Mouse (Mus musculus) 3134 (cell line): ENCODE results near the gene Chmp2a.

Experiments
- DNase-seq: peaks from one replicate; pipeline ENCODE4 v3.0.0-alpha.2; 2011; ENCODE audit warnings: low spot score; ENCODE audit not compliant: insufficient read length; ENCODE audit errors: extremely low read depth

Gene Chmp2a

DNA sequence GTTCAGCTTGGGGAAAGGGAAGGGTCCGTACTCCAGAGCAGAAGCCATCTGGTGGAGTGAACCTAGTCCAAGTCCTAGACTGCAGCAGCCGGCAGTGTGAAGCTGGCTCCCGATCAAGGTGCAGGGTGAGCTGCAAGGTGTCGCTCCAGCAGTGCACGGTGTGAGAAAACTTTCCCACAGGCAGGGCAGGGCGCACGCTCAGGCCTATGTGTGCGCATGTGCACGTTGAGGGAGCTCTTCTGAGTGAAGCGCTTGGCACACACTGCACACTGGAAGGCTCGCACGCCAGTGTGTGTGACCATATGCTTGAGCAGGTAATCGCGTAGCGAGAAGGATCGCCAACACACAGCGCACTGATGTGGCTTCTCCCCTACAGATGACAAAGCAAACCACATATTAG is 28.6 kb downstream of the Chmp2a start:
- no peak for DNase-seq

DNA sequence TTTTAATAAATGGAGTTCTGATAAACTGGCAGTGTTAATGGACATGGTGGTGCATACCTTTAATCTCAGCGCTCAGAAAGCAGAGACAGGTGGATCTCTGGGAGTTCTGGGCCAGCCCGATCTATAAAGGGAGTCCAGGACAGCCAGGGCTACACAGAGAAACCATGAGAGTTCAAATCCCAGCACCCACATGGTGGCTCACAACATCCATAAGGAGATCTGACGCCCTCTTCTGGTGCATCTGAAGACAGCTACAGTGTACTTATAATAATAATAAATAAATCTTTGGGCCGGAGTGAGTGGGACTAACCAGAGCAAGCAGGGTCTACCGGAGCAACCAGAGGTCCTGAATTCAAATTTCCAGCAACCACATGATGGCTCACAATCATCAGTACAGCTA is 31.2 kb downstream of the Chmp2a start:
- DNase-seq, result no peak

DNA sequence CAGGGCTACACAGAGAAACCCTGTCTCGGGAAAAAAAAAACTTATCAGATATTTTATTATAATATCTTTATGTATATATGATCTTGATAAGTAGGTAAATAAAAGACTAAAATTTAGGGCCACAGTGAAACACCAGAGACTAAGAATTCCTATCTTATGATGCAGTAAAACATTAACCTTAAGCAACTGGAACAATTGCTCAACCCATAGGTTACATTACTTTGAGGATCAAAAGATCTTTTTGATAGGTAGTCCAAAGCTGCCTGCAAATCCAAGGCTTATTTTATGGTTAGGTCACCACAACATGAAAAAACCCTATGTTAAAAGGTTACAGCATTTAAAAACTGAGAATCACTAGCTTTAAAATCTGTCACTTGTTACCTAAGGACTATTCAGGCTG is 33.0 kb downstream of the Chmp2a start:
- no peak for DNase-seq

DNA sequence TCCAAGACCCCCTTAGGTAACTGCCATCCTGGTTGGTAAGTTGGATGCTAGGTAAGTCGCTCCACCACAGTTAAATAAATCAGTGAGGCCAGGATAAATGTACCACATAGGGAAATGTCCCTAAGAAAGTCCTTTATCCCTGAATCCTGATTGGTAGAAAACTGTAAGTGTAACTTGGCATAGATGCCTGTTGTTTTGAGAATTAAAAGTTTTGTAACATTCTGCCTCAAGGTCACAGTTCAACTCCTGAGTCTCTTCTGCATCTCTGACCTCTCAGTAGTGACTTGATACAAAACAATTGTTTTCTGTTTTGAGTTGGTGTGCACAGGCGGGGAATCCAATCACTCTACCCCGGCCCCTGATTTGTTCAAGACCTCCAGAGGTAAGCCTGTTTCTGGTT is 35.8 kb downstream of the Chmp2a start, which contains the start of gene Trim28:
TSS of gene Trim28 (plus strand) at position 264 of the 400 bp plus-strand sequence.
- no peak for DNase-seq

DNA sequence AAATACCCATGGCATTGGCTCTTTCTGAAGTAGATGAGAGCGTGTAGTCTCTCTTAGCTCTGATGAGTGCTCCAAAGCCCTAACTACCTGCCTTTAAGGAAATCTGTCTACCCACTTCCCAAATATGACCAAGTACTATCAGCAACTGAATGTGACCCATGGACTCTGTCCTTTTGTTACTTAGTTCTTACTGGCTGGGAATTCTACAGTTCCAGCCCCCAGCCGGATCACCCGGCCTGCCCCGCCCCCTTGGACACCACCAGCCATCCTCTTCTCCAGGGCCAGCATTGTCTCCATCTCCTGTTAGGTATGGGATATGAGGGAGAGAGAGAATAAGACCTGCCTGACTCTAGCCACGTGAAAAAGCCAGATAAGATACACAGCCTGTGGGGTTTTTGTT is 36.6 kb downstream of the Chmp2a start, which contains the start of gene Slc27a5:
TSS of gene Slc27a5 (minus strand) at position 140 of the 400 bp plus-strand sequence.
- no peak for DNase-seq

DNA sequence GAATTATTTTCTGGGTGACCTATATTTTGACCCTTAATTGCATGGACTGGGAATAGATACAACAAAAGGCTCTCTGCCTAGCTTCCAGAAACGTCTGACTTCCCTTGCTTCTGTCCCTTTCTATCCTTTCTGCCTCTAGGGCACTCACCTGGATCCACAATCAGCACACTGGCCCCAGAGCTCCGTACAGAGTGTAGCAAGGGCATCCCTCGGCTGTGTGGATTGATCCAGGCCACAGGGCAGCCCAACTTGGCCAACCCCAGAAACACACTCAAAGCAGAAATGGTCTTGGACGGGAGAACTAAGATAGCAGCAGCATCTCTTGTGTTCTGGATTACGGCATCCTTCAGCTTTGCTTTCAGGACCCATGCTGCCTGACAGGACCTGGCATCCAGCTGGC is 37.4 kb downstream of the Chmp2a start:
- DNase-seq, result no peak

DNA sequence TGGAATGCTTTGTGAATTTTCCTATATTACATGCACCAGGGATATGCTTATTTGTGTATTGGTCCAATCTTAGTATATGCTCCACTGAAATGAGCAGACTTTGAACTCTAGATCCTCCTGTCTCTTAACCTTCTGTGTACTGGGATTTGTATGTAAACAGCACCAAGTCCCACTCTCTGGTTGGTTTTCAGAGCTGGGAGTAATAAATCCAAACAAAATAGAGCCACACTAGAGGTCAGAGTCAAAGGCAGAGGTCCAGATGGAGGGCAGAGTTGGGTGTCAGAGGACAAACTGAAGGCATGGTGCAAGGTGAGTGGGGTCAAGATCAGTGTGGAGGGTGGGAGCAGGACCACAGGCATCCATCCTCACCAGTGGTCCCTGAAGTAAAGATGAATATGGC is 38.7 kb downstream of the Chmp2a start:
- DNase-seq, result no peak

DNA sequence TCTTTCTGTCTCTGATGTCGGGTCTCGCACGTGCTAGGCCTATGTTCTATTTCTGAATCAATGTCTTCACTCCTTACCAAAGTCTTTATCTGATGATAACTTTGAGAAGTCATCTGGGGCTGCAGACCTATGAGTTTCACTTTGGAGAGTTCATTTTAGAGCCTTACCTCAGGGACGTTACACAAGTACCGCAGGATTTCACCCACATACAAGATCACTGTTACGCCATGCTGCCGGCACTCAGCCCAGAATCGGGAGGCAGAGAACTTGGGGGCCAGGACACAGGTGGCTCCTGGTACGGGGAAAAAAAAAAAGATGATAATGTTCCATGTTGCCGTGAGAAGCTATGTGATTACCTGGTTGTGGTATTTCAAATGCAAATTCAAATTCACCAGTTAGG is 41.5 kb downstream of the Chmp2a start:
- no peak for DNase-seq

DNA sequence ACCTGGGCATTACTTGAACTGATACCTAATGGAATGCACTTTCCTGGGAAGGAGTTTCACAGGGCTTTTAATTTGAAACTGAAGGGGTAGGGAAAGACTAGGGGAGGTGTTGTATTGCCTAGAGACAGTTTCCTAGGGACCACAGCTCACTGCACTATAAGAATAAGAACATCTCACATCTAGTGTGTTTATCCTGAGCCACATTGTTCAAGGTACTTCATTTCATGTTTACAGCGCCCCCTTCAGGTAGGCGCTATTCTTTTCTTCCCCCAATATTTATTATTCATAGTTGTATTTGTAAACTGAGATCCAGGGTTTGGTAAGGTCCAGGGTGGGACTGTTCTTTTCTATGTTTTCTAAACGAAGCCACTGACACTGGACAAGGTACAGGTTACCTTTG is 42.4 kb downstream of the Chmp2a start:
- no peak for DNase-seq

DNA sequence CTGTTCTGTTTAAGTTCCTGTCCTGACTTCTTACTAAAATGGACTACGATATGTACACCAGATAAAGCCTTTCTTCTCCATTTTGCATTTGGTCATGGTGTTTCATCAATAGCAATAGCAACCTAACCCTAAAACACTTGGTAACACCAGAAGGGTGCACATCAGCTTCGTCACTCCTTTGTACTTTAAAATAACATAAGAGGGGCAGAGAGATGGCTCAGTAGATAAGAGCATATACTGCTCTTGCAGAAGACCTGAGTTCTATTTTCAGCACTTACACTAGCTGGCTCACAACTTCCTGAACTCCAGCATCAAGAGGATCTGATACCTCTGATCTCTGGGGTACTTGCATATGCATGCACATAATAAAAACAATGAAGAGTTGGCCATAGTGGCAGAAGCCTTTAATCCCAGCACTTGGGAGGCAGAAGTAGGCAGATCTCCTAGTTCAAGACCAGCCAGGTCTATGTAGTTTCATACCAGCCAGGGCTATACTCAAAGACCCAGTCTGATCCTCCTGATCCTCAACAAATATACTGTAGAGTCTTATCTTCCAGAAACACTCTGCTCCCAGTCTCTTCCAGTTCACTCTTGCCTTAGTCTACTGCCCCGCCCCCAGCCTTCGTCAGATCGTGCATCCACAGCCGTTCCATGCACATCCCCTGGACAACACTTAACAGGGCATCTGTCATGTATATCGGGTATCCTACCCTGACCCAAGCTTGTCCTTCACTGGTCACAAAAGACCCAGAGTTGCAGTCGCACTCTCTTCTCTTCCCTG is 47.0 kb downstream of the Chmp2a start:
- DNase-seq, result no peak

DNA sequence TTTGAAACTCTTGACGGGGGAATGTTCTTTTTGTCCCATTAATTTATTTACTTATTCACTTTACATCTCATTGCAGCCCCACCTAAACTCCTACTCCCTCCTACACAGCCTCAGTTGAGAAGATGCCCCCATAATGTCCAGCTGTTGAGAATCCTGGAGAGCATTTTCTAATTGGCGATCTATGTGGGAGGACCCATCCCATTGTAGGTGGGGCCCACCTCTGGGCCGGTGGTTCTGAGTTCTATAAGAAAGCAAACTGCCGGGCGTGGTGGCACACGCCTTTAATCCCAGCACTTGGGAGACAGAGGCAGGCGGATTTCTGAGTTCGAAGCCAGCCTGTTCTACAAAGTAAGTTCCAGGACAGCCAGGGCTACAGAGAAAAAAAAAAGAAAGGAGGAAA is 47.7 kb downstream of the Chmp2a start:
- no peak for DNase-seq

DNA sequence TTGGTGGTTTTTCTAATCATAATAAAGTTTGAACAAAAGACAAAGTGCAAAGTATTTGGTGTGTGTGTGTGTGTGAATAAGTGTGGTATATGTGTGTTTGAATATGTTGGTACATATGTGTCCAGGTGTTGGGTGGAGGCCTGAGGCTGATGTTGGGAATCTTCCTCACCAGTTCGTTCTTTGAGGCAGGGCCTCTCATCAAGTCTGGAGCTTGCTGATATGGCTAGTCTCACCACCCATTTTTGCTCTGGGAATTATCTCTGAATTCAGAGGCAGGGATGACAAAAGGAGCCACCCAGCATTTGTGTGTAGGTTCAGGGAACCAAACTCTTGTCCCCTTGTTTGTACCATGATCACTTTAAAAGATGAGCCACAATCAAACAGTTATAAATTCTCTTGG is 48.9 kb downstream of the Chmp2a start:
- DNase-seq, result no peak
